8 mouse cellular contexts compared by ENCODE assay signal in genomic region chr12:76822002-76822650, GRCm38 (mm10). TPM values are rescaled to one million over a fixed set of nuclear protein-coding genes. Genes with fewer than 3 reads are reported as not detected.
DNase-seq lines count a peak whose midpoint lies in the region; ATAC-seq and TF ChIP-seq lines count a peak whose summit lies in the region.

No protein-coding gene starts in this region.

- TF ChIP-seq CTCF in forebrain, postnatal 0 days (IDR thresholded peaks at IDR 0.05; ENCODE audit: low read depth): no peak

- peak overlapping the region; percentile 83 for H3K4me3 ChIP-seq in forebrain, postnatal 0 days (ENCODE audit: low read depth, low read length)
- H3K4me3 ChIP-seq in intestine, embryonic 15.5 days (replicated peaks): peak overlapping the region; percentile 73
- peak overlapping the region; percentile 54 for H3K4me3 ChIP-seq in liver, embryonic 15.5 days (replicated peaks)

- ATAC-seq in forebrain, postnatal 0 days: peak; percentile 81
- ATAC-seq in intestine, embryonic 15.5 days: peak; percentile 52
- no peak for ATAC-seq in liver, embryonic 15.5 days (ENCODE audit: insufficient read depth)

- H3K27me3 ChIP-seq in forebrain, postnatal 0 days (ENCODE audit: insufficient read depth, low read length): no peaks in the 10 kb centered on the region
- H3K27me3 ChIP-seq in intestine, embryonic 15.5 days (replicated peaks): no peaks in the 10 kb centered on the region
- H3K27me3 ChIP-seq in liver, embryonic 15.5 days: peaks cover 95% of the 10 kb centered on the region

- H3K4me1 ChIP-seq in forebrain, postnatal 0 days (ENCODE audit: insufficient read depth): peaks cover 15% of the 10 kb centered on the region; the same call in 1 of the 2 replicates
- H3K4me1 ChIP-seq in intestine, embryonic 15.5 days (replicated peaks): peaks cover 48% of the 10 kb centered on the region
- H3K4me1 ChIP-seq in liver, embryonic 15.5 days (replicated peaks): peaks cover 9% of the 10 kb centered on the region; the same call in 1 of the 2 replicates

- peak overlapping the region; percentile 96 for H3K9ac ChIP-seq in forebrain, postnatal 0 days
- H3K9ac ChIP-seq in intestine, embryonic 15.5 days: peak overlapping the region; percentile 80
- H3K9ac ChIP-seq in liver, embryonic 15.5 days: 0 out of 2 replicates have a peak overlapping the region, but pooled peaks have one; percentile 18

- peak; percentile 31 to 45 for DNase-seq in adrenal gland, adult 18-20 months (ENCODE audit: low spot score in 2 of 2)
- no peak for DNase-seq in adrenal gland, postnatal 4 days (ENCODE audit: low spot score in 2 of 2)
- DNase-seq in CD4-positive helper T cell, adult 2 months (ENCODE audit: low read depth, low spot score): peak; percentile 18
- peak; percentile 58 to 75 for DNase-seq in cerebellum, adult 18-20 months
- peak; percentile 70 for DNase-seq in forebrain, postnatal 0 days
- DNase-seq in retina, embryonic 14.5 days (ENCODE audit: low spot score): peak; percentile 60

- H3K36me3 ChIP-seq in forebrain, postnatal 0 days (ENCODE audit: insufficient read depth): no peaks in the 10 kb centered on the region
- no peaks in the 10 kb centered on the region for H3K36me3 ChIP-seq in intestine, embryonic 15.5 days
- H3K36me3 ChIP-seq in liver, embryonic 15.5 days (replicated peaks): no peaks in the 10 kb centered on the region

- 3% methylated on average over 43 of the region's 66 CpGs for WGBS in forebrain, postnatal 0 days
- WGBS in intestine, embryonic 15.5 days: under 1% methylated on average over 56 of the region's 66 CpGs
- WGBS in liver, embryonic 15.5 days (ENCODE audit: insufficient replicate concordance): 2% methylated on average over 63 of the region's 66 CpGs

- peak overlapping the region; percentile 82 for H3K27ac ChIP-seq in forebrain, postnatal 0 days (ENCODE audit: low read depth, low read length)
- no peak overlapping the region; the same call in 1 of the 2 replicates for H3K27ac ChIP-seq in intestine, embryonic 15.5 days
- H3K27ac ChIP-seq in liver, embryonic 15.5 days (replicated peaks): no peak overlapping the region

- peak overlapping the region; percentile 78 for H3K4me2 ChIP-seq in forebrain, postnatal 0 days (ENCODE audit: low read depth)
- H3K4me2 ChIP-seq in intestine, embryonic 15.5 days (replicated peaks): peak overlapping the region; percentile 97
- peak overlapping the region; percentile 75 for H3K4me2 ChIP-seq in liver, embryonic 15.5 days

- H3K9me3 ChIP-seq in forebrain, postnatal 0 days (ENCODE audit: low read length): no peaks in the 10 kb centered on the region
- H3K9me3 ChIP-seq in intestine, embryonic 15.5 days: no peaks in the 10 kb centered on the region
- no peaks in the 10 kb centered on the region for H3K9me3 ChIP-seq in liver, embryonic 15.5 days (replicated peaks)

RNA-seq across cellular contexts. Expression of gene Rab15, which starts 0.6 kb away (rescaled TPM):
- 1 to 10 TPM; 2.3 to 2.5 TPM for total RNA-seq in adrenal gland, adult 18-20 months (2021)
- 10 to 100 TPM in 1 of 2 experiments, 1 to 10 TPM in 1; 6.4 to 10.1 TPM for total RNA-seq in adrenal gland, postnatal 4 days (2021)
- 75.1 and 83.0 TPM in 2 replicates for total RNA-seq in forebrain, postnatal 0 days (2014; rRNA removed)
- polyA plus RNA-seq in forebrain, postnatal 0 days (2015; fragmentation: Nextera tagmentation; extraction: Ambion mirVana): 43.7 and 52.6 TPM in 2 replicates
- 20.3 and 20.8 TPM in 2 replicates for polyA plus RNA-seq in intestine, embryonic 15.5 days (2015; fragmentation: Nextera tagmentation; extraction: Ambion mirVana)
- polyA plus RNA-seq in liver, embryonic 15.5 days (2015; fragmentation: Nextera tagmentation; extraction: Ambion mirVana): 0.25 and 0.35 TPM in 2 replicates

RNA-seq across cellular contexts. Expression of gene Gpx2, which starts 26.8 kb away (rescaled TPM):
- total RNA-seq in adrenal gland, adult 18-20 months (2021): not detected
- not detected for total RNA-seq in adrenal gland, postnatal 4 days (2021)
- not detected in 2 replicates for total RNA-seq in forebrain, postnatal 0 days (2014; rRNA removed)
- 0.31 TPM in 1 of 2 replicates, not detected in the other for polyA plus RNA-seq in forebrain, postnatal 0 days (2015; fragmentation: Nextera tagmentation; extraction: Ambion mirVana)
- 81.9 and 89.6 TPM in 2 replicates for polyA plus RNA-seq in intestine, embryonic 15.5 days (2015; fragmentation: Nextera tagmentation; extraction: Ambion mirVana)
- 0.23 TPM in 1 of 2 replicates, not detected in the other for polyA plus RNA-seq in liver, embryonic 15.5 days (2015; fragmentation: Nextera tagmentation; extraction: Ambion mirVana)

RNA-seq across cellular contexts. Expression of gene Fntb, which starts 56.7 kb away (rescaled TPM):
- 10 to 100 TPM; 12.8 to 14.9 TPM for total RNA-seq in adrenal gland, adult 18-20 months (2021)
- 10 to 100 TPM; 19.4 to 22.1 TPM for total RNA-seq in adrenal gland, postnatal 4 days (2021)
- 22.7 and 32.3 TPM in 2 replicates for total RNA-seq in forebrain, postnatal 0 days (2014; rRNA removed)
- polyA plus RNA-seq in forebrain, postnatal 0 days (2015; fragmentation: Nextera tagmentation; extraction: Ambion mirVana): 38.7 and 42.3 TPM in 2 replicates
- polyA plus RNA-seq in intestine, embryonic 15.5 days (2015; fragmentation: Nextera tagmentation; extraction: Ambion mirVana): 30.1 and 30.7 TPM in 2 replicates
- polyA plus RNA-seq in liver, embryonic 15.5 days (2015; fragmentation: Nextera tagmentation; extraction: Ambion mirVana): 25.2 and 25.3 TPM in 2 replicates

RNA-seq across cellular contexts. Expression of gene Churc1, which starts 56.8 kb away (rescaled TPM):
- 10 to 100 TPM; 74.5 to 78.6 TPM for total RNA-seq in adrenal gland, adult 18-20 months (2021)
- total RNA-seq in adrenal gland, postnatal 4 days (2021): 10 to 100 TPM; 82.3 to 84.2 TPM
- total RNA-seq in forebrain, postnatal 0 days (2014; rRNA removed): 75.7 and 84.4 TPM in 2 replicates
- 115 and 146 TPM in 2 replicates for polyA plus RNA-seq in forebrain, postnatal 0 days (2015; fragmentation: Nextera tagmentation; extraction: Ambion mirVana)
- polyA plus RNA-seq in intestine, embryonic 15.5 days (2015; fragmentation: Nextera tagmentation; extraction: Ambion mirVana): 107 and 147 TPM in 2 replicates
- 76.7 and 80.3 TPM in 2 replicates for polyA plus RNA-seq in liver, embryonic 15.5 days (2015; fragmentation: Nextera tagmentation; extraction: Ambion mirVana)

Comparison
In these comparisons a context has a peak if more than half of its experiments do, and no peak if none do; other contexts are left out.
1. DNase-seq: peak in adrenal gland, adult 18-20 months (2 of 2), CD4-positive helper T cell, adult 2 months (single experiment), cerebellum, adult 18-20 months (2 of 2), forebrain, postnatal 0 days (single experiment) and retina, embryonic 14.5 days (single experiment); none in adrenal gland, postnatal 4 days (0 of 2).
2. H3K9ac ChIP-seq: peak in every context shown above with its lines; median percentile 96 in forebrain, postnatal 0 days; 80 in intestine, embryonic 15.5 days; 18 in liver, embryonic 15.5 days.
3. Peak in every context shown above with its lines, with median percentiles within 50 percentile points of each other: H3K4me2 ChIP-seq and H3K4me3 ChIP-seq.